Mouse (Mus musculus) adipocyte (in vitro differentiated cells): Measurements from ENCODE around the gene Sfrp5.

Experiments used
- DNase-seq: peaks from one replicate; pipeline ENCODE4 v3.0.0-alpha.2; 2016; ENCODE audit warnings: low spot score

The Sfrp5 gene

GRCm38 (mm10) chr19:42198026-42198425, 4.0 kb downstream of the Sfrp5 start:
- no peak for DNase-seq

- no peak for DNase-seq
Observed at GRCm38 (mm10) chr19:42197066-42197465, 5.0 kb downstream of the Sfrp5 start.

GRCm38 (mm10) chr19:42196378-42196777, 5.7 kb downstream of the Sfrp5 start:
- no peak for DNase-seq

GRCm38 (mm10) chr19:42193311-42193710, 8.7 kb downstream of the Sfrp5 start:
- DNase-seq = peak; percentile 35

DNA sequence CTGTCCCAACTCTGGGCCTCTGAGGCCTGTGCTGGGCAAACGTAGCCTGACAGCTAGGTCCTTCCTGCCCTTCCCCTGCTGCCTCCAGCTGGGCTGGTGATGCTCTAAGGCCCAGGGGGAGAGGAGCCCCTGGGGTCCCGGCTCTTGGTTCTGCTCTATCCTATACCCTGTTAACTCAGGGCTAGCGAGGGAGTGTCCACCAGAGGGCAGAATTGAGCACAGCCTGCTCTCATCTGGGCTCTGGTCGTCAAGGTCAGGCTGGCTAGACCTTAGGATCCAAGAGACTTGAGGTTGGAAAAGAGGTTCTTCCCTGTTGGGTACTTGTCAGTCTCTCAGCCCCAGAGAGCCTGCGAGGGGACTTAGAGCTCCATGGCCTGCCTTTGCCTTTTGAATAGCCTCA, 11.6 kb downstream of the Sfrp5 start:
- peak; percentile 77 for DNase-seq

- no peak for DNase-seq
Observed at GRCm38 (mm10) chr19:42189735-42190134, 12.3 kb downstream of the Sfrp5 start.

GRCm38 (mm10) chr19:42182673-42183072, 19.4 kb downstream of the Sfrp5 start:
- no peak for DNase-seq

GRCm38 (mm10) chr19:42179356-42179755, 22.7 kb downstream of the Sfrp5 start:
- no peak for DNase-seq

- DNase-seq = no peak
Observed at GRCm38 (mm10) chr19:42177461-42177860, 24.6 kb downstream of the Sfrp5 start.

- DNase-seq = no peak
Observed at GRCm38 (mm10) chr19:42176841-42177240, 25.2 kb downstream of the Sfrp5 start.

DNA sequence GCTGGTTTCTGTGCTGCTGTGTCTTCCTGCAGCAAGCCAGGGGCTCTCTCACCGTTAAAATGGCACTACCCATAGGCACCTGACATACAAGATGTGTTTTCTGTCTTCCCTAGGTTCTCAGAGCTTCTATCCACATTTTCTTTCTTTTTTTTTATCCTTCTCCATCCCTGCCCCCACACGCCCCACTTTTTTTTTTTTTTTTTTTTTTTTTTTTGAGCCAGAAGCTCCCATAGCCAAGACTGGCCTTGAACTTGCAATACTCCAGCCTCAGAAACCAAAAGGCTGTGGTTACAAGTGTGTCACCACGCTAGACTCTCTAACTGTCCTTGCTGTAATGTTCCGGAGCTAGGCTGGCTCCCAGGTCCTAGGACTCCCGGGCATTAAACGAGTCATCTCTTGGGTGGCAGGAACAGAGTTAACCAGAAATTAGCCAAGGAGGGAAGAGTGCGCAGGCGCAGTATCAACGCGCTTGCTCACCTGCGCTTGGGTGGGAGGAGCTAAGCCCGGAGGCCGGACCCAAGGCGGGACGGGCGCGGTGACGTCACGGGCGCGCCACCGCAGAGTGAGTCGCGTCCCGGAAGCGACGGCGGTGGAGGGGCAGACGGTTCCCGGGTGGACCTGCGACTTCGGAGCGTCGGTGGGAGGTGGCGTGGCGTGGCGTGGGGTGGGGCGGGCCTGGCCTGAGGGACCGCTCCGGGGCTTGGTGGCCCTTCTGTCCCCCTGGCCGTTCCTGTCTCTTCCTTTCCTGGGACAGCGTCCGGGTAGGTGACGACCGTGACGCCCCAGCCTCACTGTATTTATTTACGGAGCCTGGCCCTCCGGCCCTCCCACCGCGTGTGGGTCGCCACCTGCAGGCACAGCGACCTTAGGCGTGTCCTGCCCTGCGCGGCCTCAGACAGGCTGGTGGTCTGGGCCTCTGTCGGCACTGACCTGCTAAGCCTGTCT, 31.8 kb downstream of the Sfrp5 start:
- peak; percentile 91 for DNase-seq

GRCm38 (mm10) chr19:42169322-42169975, 32.6 kb downstream of the Sfrp5 start:
- DNase-seq = no peak

DNA sequence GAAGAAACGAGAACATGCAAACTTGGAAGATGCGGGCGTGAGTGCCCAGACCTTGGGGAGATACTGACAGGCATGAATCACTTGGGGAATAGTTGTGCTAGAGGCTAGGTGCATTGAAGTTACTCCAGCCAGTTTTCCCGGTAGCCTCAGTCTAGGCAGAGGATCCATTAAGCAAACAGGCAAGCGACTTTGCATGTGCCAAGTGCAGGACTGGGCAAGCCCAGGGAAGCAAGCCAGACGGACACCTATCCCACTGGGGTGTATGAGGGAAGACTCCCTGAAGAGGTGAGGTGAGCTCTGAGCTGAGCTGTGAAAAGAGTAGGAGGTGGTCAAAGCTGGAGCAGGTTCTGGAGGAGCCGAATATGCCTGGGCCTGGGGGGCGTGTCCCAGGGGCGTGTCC, 34.6 kb downstream of the Sfrp5 start:
- no peak for DNase-seq

DNA sequence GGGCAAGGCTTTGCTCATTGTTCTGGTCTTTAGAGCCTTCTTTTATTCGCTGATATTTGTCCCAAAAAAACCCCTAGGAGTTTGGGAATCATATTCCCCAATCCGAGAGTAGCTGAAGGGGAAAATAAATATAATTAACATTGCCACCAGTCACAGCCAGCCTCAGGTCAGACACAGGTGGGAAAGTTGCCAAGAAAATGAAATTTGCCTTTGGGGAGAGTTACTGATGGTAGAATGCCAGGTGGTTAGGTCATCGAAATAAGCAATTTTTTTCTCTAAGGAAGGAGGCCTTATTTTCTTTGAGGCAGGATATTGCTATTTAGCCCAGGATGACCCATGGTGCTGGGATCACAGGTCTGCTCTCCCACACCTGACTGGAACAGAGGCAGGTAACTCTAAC, 35.3 kb downstream of the Sfrp5 start:
- peak; percentile 85 for DNase-seq

DNA sequence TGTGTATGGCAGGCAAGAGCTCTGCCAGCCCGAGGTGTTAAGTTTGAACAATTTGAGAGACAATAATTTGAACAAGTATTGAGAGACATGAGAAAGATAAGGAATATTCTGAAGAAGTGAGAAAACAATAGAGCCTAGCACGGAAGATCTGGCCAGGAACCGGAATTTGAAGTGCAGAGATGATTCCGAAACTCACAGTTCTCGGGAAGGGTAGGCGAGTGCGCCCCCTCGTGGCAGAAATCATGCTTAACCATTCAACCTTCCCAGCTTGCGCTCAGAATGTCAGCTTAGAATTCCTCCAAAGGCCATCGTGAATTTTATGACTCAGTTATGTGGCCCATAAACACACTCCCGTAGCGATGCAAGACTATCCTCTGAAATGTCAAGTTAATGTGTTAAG, 35.9 kb downstream of the Sfrp5 start:
- peak; percentile 96 for DNase-seq

DNA sequence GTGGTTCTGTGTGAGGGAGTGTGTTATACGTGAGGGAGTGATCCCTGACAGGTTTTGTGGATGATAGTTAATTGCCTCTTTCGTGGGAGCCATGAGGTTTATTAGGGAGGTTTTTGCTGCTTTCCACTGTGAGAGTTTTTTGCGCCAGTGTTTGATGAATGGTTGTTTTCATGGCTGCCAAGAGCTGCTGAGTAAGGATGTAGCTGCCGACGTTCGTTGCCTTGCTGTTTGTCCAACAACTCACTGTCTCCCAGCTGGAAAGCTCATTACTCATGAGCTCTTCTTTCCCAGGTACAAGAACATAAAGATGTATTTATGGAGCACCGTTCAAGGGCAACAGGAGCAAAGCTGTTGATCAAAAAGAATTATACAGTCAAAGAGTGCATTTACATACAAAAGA, 37.9 kb downstream of the Sfrp5 start:
- no peak for DNase-seq

DNA sequence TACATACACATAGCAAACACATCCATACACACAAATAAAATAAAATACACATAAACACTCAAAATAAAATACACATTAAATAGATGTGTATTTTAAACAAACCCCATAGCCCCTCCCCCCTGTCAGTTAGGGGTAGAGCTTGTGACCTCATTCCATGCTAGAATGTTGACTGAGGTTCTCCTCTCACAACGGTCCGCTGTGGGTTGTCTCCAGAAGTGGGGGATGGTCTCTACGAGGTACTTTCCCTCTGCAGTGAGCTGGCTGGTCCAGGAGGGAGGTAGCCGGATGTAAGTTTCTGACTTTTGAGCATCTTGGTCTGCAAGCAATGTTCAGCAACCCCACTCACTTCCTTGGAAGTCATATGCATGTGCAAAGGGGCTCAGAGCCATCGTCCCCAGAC, 38.3 kb downstream of the Sfrp5 start, which contains the start of gene Zfyve27:
Gene Zfyve27, plus strand, starts transcription at position 188 of the 400 bp plus-strand sequence.
- no peak for DNase-seq

DNA sequence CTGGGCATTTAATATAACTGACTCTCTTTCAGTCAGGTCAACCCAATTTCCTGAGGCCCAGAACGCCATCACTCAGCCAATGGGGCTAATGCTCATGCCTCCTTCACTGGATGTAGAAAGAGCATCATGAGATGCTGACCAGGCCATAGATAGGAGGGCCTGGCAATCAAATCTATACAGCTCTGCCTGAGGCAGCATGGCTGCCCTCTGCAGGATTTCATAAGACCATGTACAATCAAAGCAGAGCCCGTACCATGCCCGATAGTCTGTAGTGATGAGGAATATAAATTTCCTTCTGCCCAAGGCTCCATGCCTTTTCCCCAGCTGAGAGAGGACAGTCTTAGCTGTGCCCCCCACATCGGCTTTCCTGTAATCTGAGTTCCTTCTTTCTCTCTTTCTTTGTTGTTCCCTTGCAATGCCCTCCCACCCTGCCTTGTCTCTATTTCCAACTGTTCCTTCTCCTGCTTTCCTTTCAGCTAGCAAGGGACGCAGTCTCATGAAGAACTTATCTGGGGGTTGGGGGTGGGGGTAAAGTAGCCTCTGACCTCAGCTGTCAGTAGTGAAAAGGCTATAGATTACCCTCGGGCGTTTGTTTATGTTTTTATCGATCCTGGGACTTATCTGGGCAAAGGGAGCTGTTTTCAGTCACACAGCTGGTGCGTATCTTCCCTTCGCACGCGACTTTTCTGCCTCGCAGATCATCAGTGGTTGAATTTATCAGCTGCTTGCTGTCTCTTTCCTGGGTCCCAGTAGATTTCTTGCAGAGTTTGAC, 43.6 kb downstream of the Sfrp5 start:
- no peak for DNase-seq

- peak; percentile 53 for DNase-seq
Observed at GRCm38 (mm10) chr19:42157493-42158237, 44.4 kb downstream of the Sfrp5 start.

DNA sequence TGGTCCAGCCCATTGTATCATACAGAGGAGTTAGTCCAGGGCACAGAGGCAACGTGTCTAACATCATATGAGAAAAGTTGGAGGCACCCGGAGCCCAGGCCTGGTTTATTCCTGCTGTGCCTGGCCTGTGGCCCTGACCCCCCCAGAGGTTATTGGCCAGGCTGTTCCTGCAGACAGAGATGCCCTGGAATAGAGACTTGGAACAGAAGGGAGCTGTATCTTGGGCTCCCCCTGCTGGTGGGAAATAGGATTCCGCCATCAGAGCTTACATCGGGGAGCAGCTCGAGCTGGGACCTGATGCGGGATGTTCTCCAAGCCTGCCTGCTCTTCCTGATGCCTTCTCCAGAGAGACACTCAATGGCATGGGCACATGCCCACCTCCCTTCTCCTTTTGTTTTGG, 50.1 kb downstream of the Sfrp5 start:
- DNase-seq = peak; percentile 97

DNA sequence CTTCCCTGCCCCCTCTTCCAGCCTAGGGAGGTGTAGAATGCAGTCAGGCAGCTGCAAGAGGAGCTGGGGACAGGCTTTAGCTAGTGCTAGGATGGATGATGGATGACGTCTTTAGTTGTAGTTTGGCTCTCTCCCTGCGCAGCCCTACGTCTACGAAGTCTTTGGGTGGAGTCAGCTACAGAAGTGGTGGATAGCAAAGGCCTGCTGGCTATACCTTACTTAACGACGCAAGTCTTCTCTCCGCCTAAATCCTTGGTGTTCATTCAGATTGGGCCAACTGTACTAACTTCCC, 53.5 kb downstream of the Sfrp5 start:
- peak; percentile 72 for DNase-seq
